Mouse (Mus musculus) colon, adult 2 months (tissue): ENCODE data around the gene Scmh1. TPM values are rescaled to one million over a fixed set of nuclear protein-coding genes. Genes with fewer than 3 reads are reported as not detected.

Experiments
- polyA plus RNA-seq: library from polyadenylated mRNA; depleted of rRNA; stranded (reverse); fragments of >200 nt; gene quantifications from 2 replicates; pipeline ENCODE4 v1.2.3, GENCODE M21; 2012; rRNA removed

Scmh1 gene
- polyA plus RNA-seq, result 25.5 and 31.4 TPM in 2 replicates

DNA sequence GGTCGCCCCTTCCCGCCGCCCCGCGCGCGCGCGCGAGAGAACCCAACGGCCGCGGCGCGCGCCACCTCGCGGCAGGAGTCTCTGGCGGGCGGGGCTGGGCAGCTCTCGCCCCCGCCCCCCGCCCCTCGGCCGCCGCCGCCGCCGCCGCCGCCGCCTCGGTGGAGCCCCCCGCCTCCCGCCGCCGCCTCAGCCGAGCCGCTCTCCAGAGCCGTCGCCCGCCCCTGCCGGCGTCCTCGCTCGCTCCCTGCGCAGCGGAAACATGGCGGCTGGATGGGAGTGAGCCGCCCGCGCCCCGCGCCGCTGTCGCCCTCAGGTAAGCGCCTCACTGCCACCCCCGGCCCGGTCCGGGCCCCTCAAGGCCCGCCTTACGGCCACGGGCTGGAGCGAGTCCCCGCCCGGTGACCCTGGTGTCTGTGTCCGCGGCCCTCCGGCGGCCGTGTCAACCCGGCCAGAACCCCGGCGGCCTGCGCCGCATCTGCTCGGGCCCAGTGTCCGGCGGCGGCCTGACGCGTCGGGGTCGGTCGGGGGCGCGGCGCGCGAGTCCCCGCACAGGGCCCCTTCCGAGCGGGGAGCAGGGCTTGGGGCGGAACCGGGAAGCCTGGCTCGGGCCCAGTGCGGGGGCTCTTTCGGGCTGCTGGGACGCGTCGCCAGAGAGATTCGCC is at the start of gene Scmh1:
TSS of gene Scmh1 (plus strand) at position 138 of the 662 bp plus-strand sequence.

DNA sequence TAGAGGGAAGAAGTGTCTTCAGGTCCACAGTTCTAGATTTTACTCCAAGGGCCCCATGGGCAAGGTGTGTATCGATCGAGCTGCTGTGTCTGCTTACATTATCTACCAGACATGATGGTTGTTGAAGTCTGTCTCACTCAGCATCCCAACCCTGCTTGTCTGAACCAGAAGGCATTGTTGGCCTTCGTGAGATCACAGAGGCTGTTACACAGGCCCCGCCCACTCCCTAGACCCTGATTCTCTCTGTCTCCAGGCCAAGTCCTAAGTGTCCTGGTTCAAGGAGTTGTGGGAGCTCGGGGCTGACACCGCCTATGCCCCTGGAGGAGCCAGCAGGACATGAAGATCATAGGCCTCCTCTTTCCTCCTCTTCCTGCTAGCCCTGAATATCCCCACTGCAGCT is 126.9 kb downstream of the Scmh1 start, which contains the start of gene Slfnl1:
TSS of gene Slfnl1 (plus strand) at position 246 of the 400 bp plus-strand sequence.

DNA sequence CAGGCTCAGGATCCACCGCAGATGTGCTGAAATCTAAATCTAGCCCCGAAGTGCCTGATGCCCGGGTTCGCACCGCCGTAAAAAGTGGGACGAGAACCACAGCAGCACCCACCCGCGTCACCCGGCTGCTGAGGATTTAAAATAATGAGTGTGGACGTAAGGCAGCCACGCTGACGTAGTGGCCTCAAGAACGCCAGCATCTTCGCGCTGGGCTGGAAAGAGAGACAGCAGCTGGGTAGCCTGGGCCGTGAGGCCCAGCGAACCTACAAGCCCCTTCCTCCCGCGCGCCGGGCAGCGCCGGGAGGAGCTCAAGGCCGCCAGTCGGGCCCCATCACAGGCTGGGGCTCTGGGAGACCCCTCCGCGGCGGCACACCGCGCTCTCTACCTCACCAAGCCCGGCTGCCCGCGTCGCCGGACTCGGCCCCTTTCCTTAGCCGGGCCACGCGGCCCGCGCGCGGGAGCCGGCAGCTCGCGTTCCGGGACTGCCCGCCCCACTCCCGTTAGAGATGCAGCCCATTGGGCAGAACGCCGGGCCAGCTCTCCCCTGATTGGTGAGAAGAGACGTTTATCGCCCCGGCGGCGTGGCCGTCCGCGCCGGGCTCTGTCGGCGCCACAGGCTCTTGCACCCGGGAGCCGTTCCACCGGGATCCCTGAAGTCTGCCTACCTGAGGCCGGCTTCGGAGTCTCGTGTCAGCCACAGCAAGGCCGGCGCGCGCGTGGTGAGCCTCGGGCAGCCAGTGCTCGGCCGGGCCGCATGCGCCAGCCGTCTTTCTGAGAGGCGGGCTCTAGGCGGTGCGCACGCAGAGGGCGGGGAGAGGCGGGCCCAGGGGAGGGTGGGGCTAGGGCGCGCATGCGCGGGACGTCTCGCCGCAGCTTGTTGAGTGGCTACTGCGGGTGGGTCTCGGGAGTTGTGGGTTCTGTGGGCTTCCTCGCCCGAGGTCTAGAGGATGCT is 164.7 kb downstream of the Scmh1 start, which contains the start of gene Ctps:
TSS of gene Ctps (minus strand) at position 791 of the 952 bp plus-strand sequence.

Other genes with a start within 250 kb of the Scmh1 start
- 29.4 and 29.7 TPM in 2 replicates for gene Edn2, start 244.1 kb upstream of the Scmh1 start, polyA plus RNA-seq
- 2.5 and 4.8 TPM in 2 replicates for gene Foxo6, start 117.9 kb upstream of the Scmh1 start, polyA plus RNA-seq
- 0.08 and 0.20 TPM in 2 replicates for gene Slfnl1, start 127.0 kb downstream of the Scmh1 start, polyA plus RNA-seq
- gene Ctps, start 165.0 kb downstream of the Scmh1 start, polyA plus RNA-seq, result 4.1 and 5.0 TPM in 2 replicates
- gene Gm8439, start 183.5 kb downstream of the Scmh1 start, polyA plus RNA-seq, result not detected in 2 replicates